Mouse (Mus musculus) megakaryocyte, adult 5-6 weeks (primary cell): ENCODE measurements around the gene Six2. TPM values are rescaled to one million over a fixed set of nuclear protein-coding genes. Genes with fewer than 3 reads are reported as not detected.

Experiments
- ATAC-seq: 2 replicates; pipeline ENCODE4 v1.8.0; 2016; ENCODE audit warnings: mild to moderate bottlenecking, inconsistent platforms; ENCODE audit not compliant: poor library complexity, severe bottlenecking
- total RNA-seq, 2 experiments: library from RNA; stranded (forward) in 1 of 2; stranded (reverse) in 1 of 2; fragments of 153-499, 151-499 nt in 1 of 2; fragments of 221-1000, 200-1000 nt in 1 of 2; gene quantifications; 2 replicates each; pipeline versions ENCODE4 v1.2.3 to v1.2.4; 2015 to 2017

Gene Six2
- total RNA-seq, 2 experiments from 2014 or later: not detected

GRCm38 (mm10) chr17:85664618-85665320 is 23.3 kb downstream of the Six2 start:
- peak; percentile 68 for ATAC-seq

- no peak for ATAC-seq
Observed at GRCm38 (mm10) chr17:85664202-85664601, 23.9 kb downstream of the Six2 start.

DNA sequence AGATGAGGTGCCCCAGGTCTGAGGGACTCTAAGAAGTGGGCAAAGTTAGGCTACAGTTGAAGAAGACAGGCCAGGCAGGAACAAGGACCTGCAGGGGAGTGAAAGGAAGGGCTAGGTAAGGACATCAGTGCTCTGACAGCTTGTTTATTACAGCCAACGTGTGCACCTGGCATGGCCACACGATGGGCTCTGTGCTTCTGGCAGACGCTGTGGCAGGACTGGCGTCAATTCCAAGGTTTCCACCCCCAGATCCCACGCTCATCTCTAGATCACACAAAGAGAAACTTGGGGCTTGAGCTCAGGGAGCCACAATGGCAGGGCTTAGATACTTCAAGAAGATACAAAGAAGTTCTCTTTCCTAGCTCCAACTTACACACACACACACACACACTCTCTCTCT is 26.6 kb downstream of the Six2 start:
- ATAC-seq: no peak

DNA sequence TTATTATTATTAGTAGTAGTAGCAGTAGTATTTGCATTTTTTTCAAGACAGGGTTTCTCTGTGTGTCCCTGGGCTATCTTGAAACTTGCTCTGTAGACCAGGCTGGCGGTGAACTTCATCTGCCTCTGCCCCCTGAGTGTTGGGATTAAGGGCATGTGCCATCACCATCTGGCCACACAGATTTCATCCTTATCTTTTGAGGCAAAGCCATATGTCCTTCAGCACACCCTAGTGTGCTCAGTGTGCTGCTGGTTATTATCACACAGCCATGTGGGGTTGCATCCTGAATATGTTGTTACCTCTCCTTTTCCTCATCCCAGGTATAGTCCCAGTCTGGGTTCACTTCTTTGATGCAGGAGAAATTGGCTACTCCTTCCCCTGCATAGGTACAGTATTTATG is 28.1 kb downstream of the Six2 start:
- no peak for ATAC-seq

GRCm38 (mm10) chr17:85645718-85646665 is 42.1 kb downstream of the Six2 start:
- ATAC-seq: 0 out of 2 replicates have a peak, but pooled peaks have one; percentile 27

DNA sequence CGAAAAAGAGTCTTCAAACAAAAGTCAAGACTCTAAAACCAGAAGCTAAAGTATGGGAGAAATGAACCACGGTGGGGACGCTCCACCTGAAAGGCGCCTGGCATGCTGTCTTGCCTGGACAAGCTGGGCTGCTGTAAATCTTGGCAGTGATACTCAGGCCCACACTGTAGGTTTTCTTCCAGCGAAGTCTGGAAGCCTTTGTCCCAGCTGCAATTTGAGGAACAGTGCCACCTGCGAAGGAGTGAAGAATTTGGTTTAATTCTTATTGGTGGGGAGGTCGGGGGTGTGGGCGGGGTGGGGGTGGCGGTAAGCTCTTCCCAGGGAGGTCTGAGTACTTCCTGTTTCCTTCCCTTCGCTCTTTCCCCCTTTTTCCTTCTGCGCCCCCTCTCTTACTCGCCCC is 42.8 kb downstream of the Six2 start:
- ATAC-seq: no peak

DNA sequence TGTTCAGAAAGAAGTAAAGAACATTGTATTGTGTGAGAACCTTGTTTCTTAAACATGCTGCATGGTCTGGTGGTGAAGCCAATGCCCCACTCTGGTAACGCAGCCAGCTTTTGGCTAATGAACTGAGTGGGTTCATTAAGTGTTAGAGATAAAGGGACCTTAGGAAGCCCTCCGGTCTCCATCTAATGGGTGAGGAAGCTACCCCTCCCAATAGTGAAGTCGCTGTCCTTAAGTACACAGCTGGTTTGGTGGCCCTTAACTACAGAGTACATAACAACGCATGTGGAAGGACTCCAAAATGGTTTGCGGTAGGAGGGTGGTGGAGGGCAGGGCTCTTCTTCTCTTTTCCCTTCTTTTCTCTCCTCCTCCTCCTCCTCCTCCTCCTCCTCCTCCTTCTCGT is 50.2 kb downstream of the Six2 start:
- ATAC-seq: no peak

Other genes with a start within 250 kb of the Six2 start
- not detected in 2 replicates for gene Six3, start 74.7 kb downstream of the Six2 start, total RNA-seq (2015)
- not detected in 2 replicates for gene Six3, start 74.7 kb downstream of the Six2 start, total RNA-seq (2017)